Mouse (Mus musculus) T-cell, adult 2 months (primary cell): ENCODE measurements around the gene Cln5.

Experiments
- DNase-seq: peaks from one replicate; pipeline ENCODE4 v3.0.0; 2022; ENCODE audit warnings: low spot score

Cln5 gene

DNA sequence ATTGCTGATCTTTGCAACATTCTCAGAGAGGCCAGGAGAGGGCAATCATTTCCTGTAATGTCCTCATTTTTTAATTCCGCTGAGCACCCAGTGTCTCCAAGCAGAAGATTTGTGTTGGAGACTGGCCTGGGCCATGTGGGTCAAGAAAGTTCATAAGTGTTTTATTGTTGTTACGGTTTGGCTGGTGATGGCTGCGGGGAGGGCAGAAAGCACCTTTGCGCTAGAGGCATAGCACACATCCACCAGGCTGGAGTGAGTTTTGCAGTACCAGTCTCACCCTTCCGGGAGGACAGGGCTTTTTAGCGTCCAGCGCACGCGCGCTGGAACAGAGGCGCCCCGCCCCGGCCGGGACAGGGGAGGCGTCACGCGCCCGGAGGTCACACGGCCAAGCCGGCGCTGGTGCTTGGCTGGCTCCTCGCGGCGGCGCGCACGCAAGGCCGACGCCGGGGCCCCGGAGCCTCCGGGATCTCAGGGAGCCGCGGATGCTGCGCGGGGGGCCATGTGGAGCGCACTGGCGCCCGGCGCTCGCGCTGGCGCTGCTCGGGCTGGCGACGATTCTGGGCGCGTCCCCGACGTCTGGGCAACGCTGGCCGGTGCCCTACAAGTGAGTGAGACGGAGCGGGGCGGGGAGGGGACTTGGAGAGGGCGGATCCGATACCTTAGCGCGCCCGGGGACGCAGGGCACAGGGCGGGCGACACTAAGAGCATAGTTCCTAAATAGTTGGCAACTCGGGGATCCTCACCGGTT, at the start of gene Cln5:
Gene Cln5, plus strand, starts transcription at position 353 of the 748 bp plus-strand sequence.
- peak; percentile 94 for DNase-seq

DNA sequence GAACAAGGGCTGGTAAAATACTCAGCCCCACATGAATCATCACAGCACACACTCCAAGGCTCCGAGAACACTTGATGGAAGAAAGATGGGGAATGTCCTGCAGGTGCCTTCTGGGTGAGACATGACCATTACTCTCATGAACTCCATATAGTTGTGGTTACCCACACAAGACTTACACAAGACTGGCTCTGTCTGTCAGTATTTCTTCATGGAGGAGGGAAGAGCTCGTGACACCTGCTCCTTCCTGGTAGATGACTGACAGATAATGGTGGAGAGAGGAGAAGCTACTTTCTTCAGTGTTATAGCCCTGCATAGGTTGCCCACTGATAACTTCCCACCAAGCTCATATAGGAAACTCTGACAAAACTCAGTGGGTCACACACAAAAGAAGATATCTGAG, 40.8 kb upstream of the Cln5 start:
- DNase-seq: no peak

DNA sequence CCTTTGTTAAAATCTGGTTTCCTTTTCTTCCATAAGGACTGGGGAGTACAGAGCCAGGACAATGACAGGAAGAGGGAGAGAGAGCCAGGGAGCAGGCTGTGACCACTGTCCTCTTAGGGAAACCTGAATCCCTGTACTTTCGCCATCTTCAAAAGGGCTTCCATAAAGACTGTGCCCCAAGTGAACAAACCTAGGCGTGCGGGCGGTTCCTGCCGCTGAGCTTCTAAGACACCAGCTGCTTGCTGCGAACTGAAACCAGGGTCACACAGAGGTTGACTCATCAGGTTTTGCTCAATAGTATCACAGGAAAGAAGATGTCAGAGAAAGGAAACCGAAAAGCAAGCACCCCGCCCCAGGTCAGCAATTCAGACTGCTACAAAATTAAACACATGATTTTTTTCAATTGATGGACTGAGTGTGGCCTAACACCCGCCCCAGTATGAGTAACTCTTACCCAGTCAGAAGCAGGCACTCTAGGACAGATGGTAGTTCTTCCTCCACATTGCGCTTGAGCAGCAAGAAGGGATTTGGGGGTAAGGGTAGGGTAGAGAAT, 36.7 kb upstream of the Cln5 start:
- DNase-seq: peak; percentile 32

DNA sequence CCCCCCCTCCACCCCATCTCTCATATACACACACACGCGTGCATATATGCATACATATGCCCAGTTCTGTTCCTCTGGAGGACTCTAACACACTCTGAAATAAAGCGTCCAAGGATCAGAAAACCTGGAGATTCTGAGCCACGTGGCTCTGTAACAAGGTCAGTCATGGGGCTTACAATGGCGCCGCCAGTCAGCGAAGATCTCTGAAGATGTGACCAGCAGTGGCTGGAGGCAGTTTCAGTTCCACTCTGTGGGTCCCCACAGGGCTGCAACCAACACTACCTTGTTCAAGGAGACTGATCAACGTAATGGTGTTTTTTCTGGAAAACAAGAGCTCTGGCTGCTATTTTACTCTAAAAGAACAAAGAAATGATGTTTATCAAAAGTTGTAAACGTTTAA, 35.9 kb upstream of the Cln5 start:
- DNase-seq: no peak

DNA sequence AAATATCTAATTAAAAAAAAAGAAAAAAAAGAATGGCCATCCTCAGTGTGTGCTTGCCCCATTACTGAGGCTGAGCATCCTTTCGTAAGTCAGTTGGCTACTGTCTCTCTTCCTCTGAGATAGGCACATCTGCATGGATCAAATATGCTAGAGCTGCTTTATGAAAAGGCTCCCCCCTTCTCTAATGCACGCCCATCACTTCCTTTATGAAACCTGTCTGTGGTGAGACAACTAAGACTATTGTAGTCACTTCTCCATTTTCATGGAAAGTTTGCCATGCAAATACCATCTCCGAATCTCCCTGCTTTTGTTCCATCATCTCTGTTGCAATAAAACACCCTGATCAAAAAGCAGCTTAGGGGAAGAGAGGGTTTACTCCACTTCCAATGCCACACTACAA, 33.0 kb upstream of the Cln5 start:
- no peak for DNase-seq

DNA sequence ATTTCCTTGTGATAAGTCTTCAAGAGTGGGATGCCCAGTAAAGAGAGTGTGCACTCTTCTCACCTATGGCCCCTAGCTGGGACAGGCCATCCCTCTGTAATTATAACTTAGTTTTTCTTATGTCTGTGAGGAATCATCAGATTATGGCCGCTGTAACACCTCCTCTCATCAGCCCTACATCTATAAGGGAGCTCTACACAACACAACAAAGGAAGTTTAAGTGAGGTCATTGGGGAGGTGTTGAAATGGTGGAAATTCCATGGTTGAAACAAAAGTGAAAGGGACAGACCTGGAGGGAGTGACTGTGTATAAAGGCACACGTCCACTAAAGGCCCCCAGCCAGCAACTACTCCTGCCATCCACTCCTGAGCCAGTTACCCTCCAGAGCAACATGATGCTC, 23.3 kb upstream of the Cln5 start, which contains the start of gene Acod1:
Gene Acod1, plus strand, starts transcription at position 301 of the 400 bp plus-strand sequence.
- DNase-seq: no peak

DNA sequence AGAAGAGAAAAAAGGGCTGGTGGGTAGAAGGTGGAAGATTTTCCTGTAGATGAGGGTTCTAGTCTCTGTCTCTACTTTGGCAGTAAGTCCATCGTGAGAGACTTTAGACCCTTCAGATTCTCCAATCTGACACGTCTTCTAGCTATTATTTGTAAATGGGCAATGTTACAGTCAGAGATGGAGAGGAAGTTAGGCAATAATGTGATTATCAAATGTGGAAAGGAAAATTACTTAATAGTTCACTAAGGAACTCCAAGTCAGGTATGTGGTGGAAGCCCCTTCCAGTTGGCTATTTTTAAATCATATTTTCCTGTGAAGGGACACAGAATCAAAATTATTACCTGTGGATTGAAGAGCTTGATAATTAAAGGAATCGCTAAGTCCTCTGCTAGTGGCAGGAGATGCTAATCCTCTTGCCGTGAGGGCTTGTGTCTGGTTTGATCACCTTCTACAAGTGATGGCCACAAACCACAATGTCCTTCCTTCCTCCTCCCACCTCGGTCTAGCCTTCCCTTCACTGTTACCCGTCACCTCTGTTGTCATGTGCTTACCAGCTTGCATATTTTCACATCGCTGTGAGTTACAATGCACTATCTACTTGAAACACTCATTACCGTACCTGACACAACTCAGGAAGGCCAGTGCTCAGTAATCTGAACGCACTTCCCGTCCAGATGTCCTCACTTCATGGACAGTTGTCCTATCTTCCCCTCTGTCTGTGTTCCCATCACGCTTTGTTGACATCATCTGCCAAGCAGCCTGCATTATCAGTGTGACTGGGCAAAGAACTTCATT, 21.5 kb upstream of the Cln5 start:
- DNase-seq: peak; percentile 26

- peak; percentile 84 for DNase-seq
Observed at GRCm38 (mm10) chr14:103051159-103051769, 18.8 kb upstream of the Cln5 start.

- no peak for DNase-seq
Observed at GRCm38 (mm10) chr14:103054731-103055130, 15.3 kb upstream of the Cln5 start.

DNA sequence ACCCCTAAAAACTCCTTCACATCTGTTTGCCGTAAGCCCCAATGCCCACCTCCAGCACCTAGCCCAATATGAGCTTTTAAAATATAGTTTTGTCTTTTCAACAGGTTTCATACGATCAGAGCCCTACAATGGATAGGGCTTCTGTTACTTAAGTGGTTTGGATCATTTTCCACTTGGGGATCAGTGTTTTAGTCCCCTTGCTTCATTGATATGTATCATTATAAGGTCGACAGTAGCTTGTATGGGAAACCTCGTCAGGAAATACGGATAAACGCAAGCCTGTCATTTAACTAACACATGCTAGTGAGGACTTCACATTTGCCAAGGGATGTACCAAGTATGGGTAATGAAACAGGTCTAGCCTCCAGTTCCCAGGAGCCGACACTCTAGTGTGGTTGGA, 13.4 kb upstream of the Cln5 start:
- no peak for DNase-seq

DNA sequence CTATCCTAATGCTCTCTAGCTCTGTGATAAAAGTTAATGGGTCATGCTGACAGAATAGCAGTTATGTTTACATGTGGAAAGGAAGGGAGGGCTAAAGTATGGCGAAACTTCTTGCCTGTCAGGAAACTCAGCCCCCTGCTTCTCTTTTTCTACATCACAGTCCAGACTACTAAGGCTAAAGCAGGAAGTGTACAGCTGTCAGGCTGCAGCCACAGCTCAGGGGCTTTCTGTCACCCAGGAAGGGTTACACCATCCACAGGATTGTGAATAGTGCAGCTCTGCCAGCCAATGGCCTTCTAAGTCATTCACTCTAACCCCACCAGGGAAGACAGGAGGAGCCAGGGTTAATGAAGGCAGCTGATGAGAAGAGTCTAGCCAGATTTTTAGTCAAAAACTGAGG, 11.0 kb upstream of the Cln5 start:
- DNase-seq: no peak

GRCm38 (mm10) chr14:103059495-103059894, 10.5 kb upstream of the Cln5 start:
- no peak for DNase-seq

DNA sequence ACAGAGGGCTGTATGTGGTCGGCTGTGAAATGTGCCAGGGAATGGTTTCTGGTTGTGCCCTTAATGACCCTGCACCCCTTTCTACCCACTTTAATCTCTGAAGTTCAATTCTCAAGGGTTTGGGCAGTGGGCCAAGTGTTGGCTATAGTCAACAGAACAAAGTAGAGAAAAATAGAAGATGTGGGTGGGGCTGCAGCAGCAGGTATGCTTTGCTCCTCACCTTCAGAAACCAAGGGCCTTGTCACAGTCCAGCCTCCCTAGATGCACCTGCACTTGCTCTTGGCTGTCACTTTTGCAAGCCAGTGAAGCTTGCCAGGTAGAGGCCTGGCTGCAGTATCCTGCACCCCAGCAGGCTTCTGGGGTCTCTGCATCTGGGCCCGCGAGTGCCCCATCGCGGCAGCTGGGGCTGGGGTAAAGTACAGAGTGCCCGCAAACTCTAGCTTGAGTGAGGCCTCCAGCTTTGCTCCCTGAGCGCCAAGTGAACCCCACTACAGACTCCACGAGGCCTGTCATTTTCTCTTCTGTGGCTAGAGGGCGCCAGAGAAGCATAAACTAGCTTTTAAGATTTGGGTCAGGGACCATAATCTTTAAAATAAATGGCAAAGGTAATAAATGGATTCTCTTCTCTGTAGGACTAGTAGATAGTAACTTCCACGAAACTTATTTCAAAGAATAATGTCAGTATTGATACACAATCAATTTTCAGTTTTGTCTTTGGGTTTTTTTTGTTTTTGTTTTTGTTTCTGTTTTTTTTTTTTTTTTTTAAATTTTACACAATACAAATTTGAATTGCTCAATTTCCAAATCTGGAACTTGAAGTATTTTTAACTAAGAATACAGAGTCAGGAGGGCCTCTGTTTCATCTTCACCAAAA, 4.5 kb upstream of the Cln5 start:
- peak; percentile 66 for DNase-seq

DNA sequence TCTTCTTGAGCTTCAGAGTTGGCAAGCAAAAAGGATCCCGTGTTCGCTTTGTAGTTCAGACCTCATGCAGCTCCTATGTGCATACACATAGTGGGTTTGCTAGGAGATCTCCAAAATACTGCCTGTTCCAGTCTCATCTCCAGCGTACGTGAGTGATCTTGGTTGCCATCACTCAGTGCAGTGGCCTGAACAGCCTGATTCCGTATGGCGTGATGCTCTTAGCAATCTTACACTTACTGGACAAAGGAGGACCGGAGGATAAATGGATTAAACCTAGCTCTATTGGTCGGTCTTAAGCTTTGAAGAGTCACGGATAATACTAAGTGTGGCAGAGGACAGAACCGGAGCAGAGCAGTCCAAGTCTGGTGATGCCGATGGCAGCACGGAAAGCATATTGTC, 552 bp upstream of the Cln5 start:
- DNase-seq: no peak

GRCm38 (mm10) chr14:103070790-103071189, 774 bp downstream of the Cln5 start:
- DNase-seq: no peak

DNA sequence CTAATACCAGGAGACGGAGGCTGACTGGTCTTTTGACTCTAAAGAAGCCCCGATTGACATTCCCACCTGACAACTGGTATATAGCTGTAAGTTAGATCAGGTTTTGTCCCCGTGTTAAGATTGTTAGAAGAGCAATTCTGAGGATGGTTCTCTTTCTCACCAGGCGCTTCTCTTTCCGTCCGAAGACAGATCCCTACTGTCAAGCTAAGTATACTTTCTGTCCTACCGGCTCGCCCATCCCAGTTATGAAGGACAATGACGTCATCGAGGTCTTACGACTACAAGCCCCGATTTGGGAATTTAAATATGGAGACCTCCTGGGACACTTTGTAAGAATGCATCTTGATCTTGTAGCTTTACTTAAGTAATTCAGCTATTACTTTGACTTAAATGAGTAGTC, 1.5 kb downstream of the Cln5 start:
- DNase-seq: no peak

DNA sequence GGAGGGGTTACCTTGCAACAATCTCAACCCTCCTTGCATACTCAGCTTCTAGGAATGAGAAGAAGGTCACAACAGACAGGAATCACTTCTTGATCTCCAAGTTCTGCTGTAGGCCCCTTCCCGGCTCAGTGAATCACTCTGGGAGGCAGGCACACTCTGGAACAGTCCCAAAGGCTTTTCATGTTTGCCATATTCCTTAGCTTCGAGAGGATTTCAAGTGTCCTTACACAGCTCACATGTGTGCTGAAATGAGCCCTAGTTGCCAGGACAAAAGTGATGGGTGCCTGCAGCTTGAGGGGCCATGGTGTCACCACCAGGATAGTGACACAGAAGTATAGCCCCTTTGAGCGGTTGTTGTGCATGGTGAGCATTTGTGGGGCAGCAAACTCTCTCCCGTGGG, 2.7 kb downstream of the Cln5 start:
- DNase-seq: no peak

- DNase-seq: no peak
Observed at GRCm38 (mm10) chr14:103073825-103074224, 3.8 kb downstream of the Cln5 start.

DNA sequence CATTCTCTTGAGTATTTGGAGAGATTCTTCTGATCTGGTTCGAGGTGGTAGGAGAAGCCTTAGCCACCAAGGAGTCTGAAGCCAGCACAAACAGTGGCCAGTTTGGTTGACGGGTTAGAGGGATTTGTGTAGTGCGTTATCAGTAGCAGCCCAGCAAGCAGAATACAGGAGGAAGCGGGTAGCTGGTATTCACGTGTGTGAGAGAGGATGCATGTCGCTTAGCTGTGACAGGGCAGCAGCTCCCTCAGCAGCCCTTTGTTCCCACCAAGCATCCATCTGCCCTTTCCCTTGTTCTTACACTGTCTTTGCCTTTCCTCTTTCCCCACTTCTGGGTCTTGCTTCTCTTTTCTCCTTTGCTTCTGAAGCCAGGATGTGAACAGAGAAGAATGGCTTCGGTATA, 5.2 kb downstream of the Cln5 start:
- no peak for DNase-seq

GRCm38 (mm10) chr14:103077272-103078005, 7.4 kb downstream of the Cln5 start:
- no peak for DNase-seq
